Mouse (Mus musculus): ENCODE results near the gene Arcn1.

Arcn1 gene

GRCm38 (mm10) chr9:44745371-44745770, 22.3 kb downstream of the Arcn1 start:
- no peak for DNase-seq (ENCODE audit: low read depth, low spot score)

GRCm38 (mm10) chr9:44740663-44741192, 26.9 kb downstream of the Arcn1 start:
- DNase-seq (ENCODE audit: low read depth, low spot score), result no peak

- DNase-seq (ENCODE audit: low read depth, low spot score), result no peak
These were observed 30.2 kb downstream of the Arcn1 start for GRCm38 (mm10) chr9:44737240-44737949.

GRCm38 (mm10) chr9:44736301-44736700, 31.3 kb downstream of the Arcn1 start:
- DNase-seq (ENCODE audit: low read depth, low spot score), result no peak

GRCm38 (mm10) chr9:44735886-44736285, 31.8 kb downstream of the Arcn1 start:
- no peak for DNase-seq (ENCODE audit: low read depth, low spot score)

GRCm38 (mm10) chr9:44734524-44735494, 32.8 kb downstream of the Arcn1 start, which contains the start of gene Phldb1:
Gene Phldb1 (minus strand): TSS chr9:44735198.
- DNase-seq (ENCODE audit: low read depth, low spot score), result no peak

GRCm38 (mm10) chr9:44733671-44734523, 33.7 kb downstream of the Arcn1 start:
- DNase-seq (ENCODE audit: low read depth, low spot score), result no peak

- DNase-seq (ENCODE audit: low read depth, low spot score), result no peak
These were observed 34.6 kb downstream of the Arcn1 start for GRCm38 (mm10) chr9:44732921-44733530.

GRCm38 (mm10) chr9:44732130-44732549, 35.5 kb downstream of the Arcn1 start:
- no peak for DNase-seq (ENCODE audit: low read depth, low spot score)

GRCm38 (mm10) chr9:44727441-44727840, 40.2 kb downstream of the Arcn1 start:
- DNase-seq (ENCODE audit: low read depth, low spot score), result no peak

GRCm38 (mm10) chr9:44726431-44727146, 41.1 kb downstream of the Arcn1 start:
- DNase-seq (ENCODE audit: low read depth, low spot score), result no peak

- no peak for DNase-seq (ENCODE audit: low read depth, low spot score)
These were observed 43.0 kb downstream of the Arcn1 start for GRCm38 (mm10) chr9:44724665-44725064.

GRCm38 (mm10) chr9:44724223-44724622, 43.4 kb downstream of the Arcn1 start:
- no peak for DNase-seq (ENCODE audit: low read depth, low spot score)

- no peak for DNase-seq (ENCODE audit: low read depth, low spot score)
These were observed 44.1 kb downstream of the Arcn1 start for GRCm38 (mm10) chr9:44723521-44724041.

GRCm38 (mm10) chr9:44723008-44723407, 44.6 kb downstream of the Arcn1 start:
- DNase-seq (ENCODE audit: low read depth, low spot score), result no peak

GRCm38 (mm10) chr9:44722575-44722974, 45.1 kb downstream of the Arcn1 start:
- no peak for DNase-seq (ENCODE audit: low read depth, low spot score)

GRCm38 (mm10) chr9:44721877-44722186, 45.8 kb downstream of the Arcn1 start:
- DNase-seq (ENCODE audit: low read depth, low spot score), result no peak

GRCm38 (mm10) chr9:44721154-44721876, 46.3 kb downstream of the Arcn1 start:
- no peak for DNase-seq (ENCODE audit: low read depth, low spot score)

- DNase-seq (ENCODE audit: low read depth, low spot score), result no peak
These were observed 47.1 kb downstream of the Arcn1 start for GRCm38 (mm10) chr9:44720358-44721153.

Measured in c-Kit-negative CD71-positive TER-119-positive erythroid progenitor cells, embryonic 14.5 days (primary cell).